Mouse (Mus musculus) liver, embryonic 13.5 days (tissue): Measurements from ENCODE around the gene Oosp2. TPM values are rescaled to one million over a fixed set of nuclear protein-coding genes. Genes with fewer than 3 reads are reported as not detected.

ENCODE experiments used
- ATAC-seq: fragments of 200-750 bp; cut with Nextera tagmentation; 2 replicates; pipeline ENCODE4 v1.8.0; 2017; ENCODE audit warnings: low read depth, mild to moderate bottlenecking, moderate number of reproducible peaks, moderate library complexity
- DNase-seq: peaks from one replicate; pipeline ENCODE4 v3.0.0; 2022
- H3K27ac ChIP-seq: fragments of 300-500 bp; sonication (generic); 2 replicates; pipeline ENCODE4 v1.5.1; 2015; ENCODE audit warnings: moderate library complexity, mild to moderate bottlenecking, inconsistent platforms
- H3K27me3 ChIP-seq: fragments of 300-500 bp; sonication (generic); 2 replicates; pipeline ENCODE4 v1.6.1; 2015; ENCODE audit warnings: mild to moderate bottlenecking, inconsistent platforms
- H3K36me3 ChIP-seq: fragments of 300-500 bp; sonication (generic); 2 replicates; pipeline ENCODE4 v1.6.1; 2015; ENCODE audit warnings: mild to moderate bottlenecking, inconsistent platforms
- H3K4me1 ChIP-seq: fragments of 300-500 bp; sonication (generic); replicated peaks from 2 replicates; pipeline ENCODE4 v1.6.1; 2015; ENCODE audit warnings: inconsistent platforms
- H3K4me2 ChIP-seq: fragments of 300-500 bp; sonication (generic); 2 replicates; pipeline ENCODE4 v1.6.1; 2015; ENCODE audit warnings: inconsistent platforms, mild to moderate bottlenecking, moderate library complexity
- H3K4me3 ChIP-seq: fragments of 300-500 bp; sonication (generic); replicated peaks from 2 replicates; pipeline ENCODE4 v1.5.1; 2015; ENCODE audit warnings: mild to moderate bottlenecking, inconsistent platforms
- H3K9ac ChIP-seq: fragments of 300-500 bp; sonication (generic); 2 replicates; pipeline ENCODE4 v1.6.1; 2015; ENCODE audit warnings: mild to moderate bottlenecking, inconsistent platforms
- H3K9me3 ChIP-seq: fragments of 300-500 bp; sonication (generic); replicated peaks from 2 replicates; pipeline ENCODE4 v1.6.1; 2016; ENCODE audit warnings: inconsistent platforms
- WGBS: fragments of 180-500 bp; shearing (Covaris S2); methylation state at CpG from one replicate; pipeline ENCODE4 v1.1.7; 2015; ENCODE audit not compliant: insufficient replicate concordance; 5-methylcytosine and 5-hydroxymethylcytosine counted together
- polyA plus RNA-seq: library from polyadenylated mRNA; unstranded; fragments of >200 nt; fragmentation: Nextera tagmentation; extraction: Ambion mirVana; gene quantifications from 2 replicates; pipeline ENCODE4 v1.2.1, GENCODE M21; 2015

Gene Oosp2
- polyA plus RNA-seq, 1 experiment from 2014 or later = not detected

DNA sequence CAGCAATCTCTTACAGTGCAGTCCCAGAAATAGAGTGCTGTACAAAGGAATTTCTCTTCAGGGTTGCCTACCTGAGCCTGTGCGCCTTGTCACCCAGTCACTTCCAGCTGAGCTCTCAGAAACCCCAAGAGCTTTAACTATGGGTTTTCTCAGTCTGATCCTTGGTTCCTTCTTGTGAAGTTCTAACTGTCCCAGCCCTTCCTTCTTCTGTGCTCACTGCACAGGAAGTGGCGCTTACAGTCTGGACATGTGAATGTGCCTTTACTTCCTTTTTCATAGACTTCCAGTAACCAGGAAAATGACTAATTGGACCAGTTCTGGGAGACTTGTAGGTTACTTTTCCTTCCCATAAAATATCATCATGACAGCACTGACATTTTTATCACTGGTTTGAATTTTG lies 55.8 kb downstream of the Oosp2 start, which contains the start of gene Ms4a6d:
Ms4a6d (minus strand) TSS at position 247 of the 400 bp plus-strand sequence.
- no peak for ATAC-seq
- Histone ChIP-seq H3K9me3 (no peaks in the 10 kb centered on the region), H3K27me3 (no peaks in the 10 kb centered on the region), H3K9ac (no peak within 1 kb of the TSS), H3K36me3 (no peaks in the 10 kb centered on the region), H3K27ac (no peak within 1 kb of the TSS), H3K4me1 (no peaks in the 10 kb centered on the region), H3K4me2 (no peak within 1 kb of the TSS), H3K4me3 (no peak within 1 kb of the TSS)
- DNase-seq = no peak
- 56% methylated on average over 2 of the region's 2 CpGs for WGBS

DNA sequence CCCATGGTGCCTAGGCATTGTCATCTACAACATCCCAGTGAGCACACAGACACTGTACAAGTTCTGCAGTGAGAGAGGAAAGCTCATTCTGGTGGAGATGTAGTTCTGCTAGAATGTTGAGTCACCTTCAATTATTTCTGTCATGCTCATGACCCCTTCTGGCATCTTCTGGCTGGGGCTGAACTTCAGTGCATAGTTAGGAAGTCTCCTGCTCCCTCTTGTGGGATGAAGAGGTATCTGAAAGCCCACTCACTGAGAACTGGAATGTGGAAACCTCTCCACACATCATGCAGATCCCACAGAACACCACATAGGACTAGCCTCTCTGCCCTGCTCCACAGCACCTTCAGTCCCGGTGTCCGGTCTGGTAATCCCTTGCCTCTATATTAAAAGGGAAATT lies 58.3 kb downstream of the Oosp2 start:
- Histone ChIP-seq H3K4me1 (no peaks in the 10 kb centered on the region), H3K9me3 (no peaks in the 10 kb centered on the region), H3K27ac (no peak overlapping the region), H3K27me3 (no peaks in the 10 kb centered on the region), H3K4me3 (no peak overlapping the region), H3K9ac (no peak overlapping the region), H3K36me3 (no peaks in the 10 kb centered on the region), H3K4me2 (no peak overlapping the region)
- DNase-seq (no peak), ATAC-seq (no peak)
- 72% methylated on average over 2 of the region's 2 CpGs for WGBS

DNA sequence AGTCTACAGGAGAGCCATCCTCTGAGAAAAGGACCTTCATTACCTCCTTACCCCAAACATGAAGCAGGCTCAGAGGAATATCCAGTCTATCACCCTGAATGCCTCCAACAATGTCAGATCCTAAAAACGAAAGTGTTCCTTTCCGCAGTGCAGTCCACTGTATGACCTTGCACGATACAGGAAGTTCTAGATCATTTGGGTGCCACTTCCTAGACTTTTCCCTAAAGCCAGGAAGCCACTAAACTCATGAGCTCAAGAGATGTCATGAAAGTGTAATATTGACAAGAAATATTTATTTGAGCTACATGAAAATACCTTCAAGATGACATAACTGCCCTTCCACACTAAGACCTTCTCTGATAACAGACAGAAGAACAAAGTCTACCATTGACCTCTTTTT lies 59.0 kb downstream of the Oosp2 start:
- H3K4me1 ChIP-seq = no peaks in the 10 kb centered on the region
- H3K36me3 ChIP-seq = no peaks in the 10 kb centered on the region
- DNase-seq (no peak), ATAC-seq (no peak)
- no peak overlapping the region for H3K9ac ChIP-seq
- H3K27ac ChIP-seq = no peak overlapping the region
- no peak overlapping the region for H3K4me3 ChIP-seq
- H3K4me2 ChIP-seq = no peak overlapping the region
- 70% methylated on average over 3 of the region's 3 CpGs for WGBS
- H3K27me3 ChIP-seq = no peaks in the 10 kb centered on the region
- no peaks in the 10 kb centered on the region for H3K9me3 ChIP-seq

Other genes starting within 250 kb of the Oosp2 start
- gene Ms4a4b, start 217.0 kb downstream of the Oosp2 start, polyA plus RNA-seq = 0.39 and 0.58 TPM in 2 replicates
- 5.2 and 5.7 TPM in 2 replicates for gene Ms4a6c, start 191.2 kb downstream of the Oosp2 start, polyA plus RNA-seq
- not detected in 2 replicates for gene Gm8369, start 174.6 kb downstream of the Oosp2 start, polyA plus RNA-seq
- 2.2 and 2.5 TPM in 2 replicates for gene Ms4a6b, start 144.0 kb downstream of the Oosp2 start, polyA plus RNA-seq
- gene Ms4a4d, start 123.8 kb downstream of the Oosp2 start, polyA plus RNA-seq = 0.21 TPM in 2 replicates
- 3.0 and 3.6 TPM in 2 replicates for gene Ms4a6d, start 55.7 kb downstream of the Oosp2 start, polyA plus RNA-seq
- 0.90 and 1.3 TPM in 2 replicates for gene Ms4a2, start 36.8 kb downstream of the Oosp2 start, polyA plus RNA-seq
- gene Ms4a3, start 19.7 kb downstream of the Oosp2 start, polyA plus RNA-seq = 14.7 and 15.1 TPM in 2 replicates
- gene Oosp1, start 30.6 kb upstream of the Oosp2 start, polyA plus RNA-seq = not detected in 2 replicates
- gene Oosp3, start 36.5 kb upstream of the Oosp2 start, polyA plus RNA-seq = not detected in 2 replicates
- not detected in 2 replicates for gene Gif, start 87.0 kb upstream of the Oosp2 start, polyA plus RNA-seq
- 53.8 and 55.6 TPM in 2 replicates for gene Mrpl16, start 109.8 kb upstream of the Oosp2 start, polyA plus RNA-seq
- gene Stx3, start 158.8 kb upstream of the Oosp2 start, polyA plus RNA-seq = 1.9 and 2.0 TPM in 2 replicates
- not detected in 2 replicates for gene Olfr1417, start 178.7 kb upstream of the Oosp2 start, polyA plus RNA-seq
- gene Olfr1418, start 200.5 kb upstream of the Oosp2 start, polyA plus RNA-seq = not detected in 2 replicates
- not detected in 2 replicates for gene Olfr1419, start 214.5 kb upstream of the Oosp2 start, polyA plus RNA-seq
- gene Olfr1420, start 226.0 kb upstream of the Oosp2 start, polyA plus RNA-seq = not detected in 2 replicates